Mouse (Mus musculus): ENCODE results near the gene Plek2.

The Plek2 gene

GRCm38 (mm10) chr12:78911707-78912417 is 5.1 kb upstream of the Plek2 start:
- peak; percentile 29 for DNase-seq (ENCODE audit: low read depth, low spot score)

GRCm38 (mm10) chr12:78910684-78911461 is 4.1 kb upstream of the Plek2 start:
- DNase-seq (ENCODE audit: low read depth, low spot score), result no peak

GRCm38 (mm10) chr12:78908081-78908605 is 1.4 kb upstream of the Plek2 start:
- DNase-seq (ENCODE audit: low read depth, low spot score), result no peak

GRCm38 (mm10) chr12:78904499-78904898 is 2.3 kb downstream of the Plek2 start:
- DNase-seq (ENCODE audit: low read depth, low spot score), result no peak

- no peak for DNase-seq (ENCODE audit: low read depth, low spot score)
These were observed 3.5 kb downstream of the Plek2 start for GRCm38 (mm10) chr12:78903313-78903712.

GRCm38 (mm10) chr12:78901467-78901866 is 5.3 kb downstream of the Plek2 start:
- no peak for DNase-seq (ENCODE audit: low read depth, low spot score)

- DNase-seq (ENCODE audit: low read depth, low spot score), result no peak
These were observed 8.9 kb downstream of the Plek2 start for GRCm38 (mm10) chr12:78897861-78898260.

GRCm38 (mm10) chr12:78891149-78891548 is 15.6 kb downstream of the Plek2 start:
- no peak for DNase-seq (ENCODE audit: low read depth, low spot score)

GRCm38 (mm10) chr12:78890062-78890461 is 16.7 kb downstream of the Plek2 start:
- no peak for DNase-seq (ENCODE audit: low read depth, low spot score)

- no peak for DNase-seq (ENCODE audit: low read depth, low spot score)
These were observed 32.2 kb downstream of the Plek2 start for GRCm38 (mm10) chr12:78874581-78874980.

GRCm38 (mm10) chr12:78868115-78868514 is 38.6 kb downstream of the Plek2 start:
- DNase-seq (ENCODE audit: low read depth, low spot score), result no peak

- DNase-seq (ENCODE audit: low read depth, low spot score), result no peak
These were observed 41.3 kb downstream of the Plek2 start for GRCm38 (mm10) chr12:78865434-78865833.

- DNase-seq (ENCODE audit: low read depth, low spot score), result no peak
These were observed 44.5 kb downstream of the Plek2 start for GRCm38 (mm10) chr12:78862254-78862730.

GRCm38 (mm10) chr12:78861496-78862253 is 45.1 kb downstream of the Plek2 start, which contains the start of the genes Atp6v1d and Eif2s1:
Atp6v1d (minus strand) TSS chr12:78861638.
Eif2s1 (plus strand) TSS chr12:78861819.
- DNase-seq (ENCODE audit: low read depth, low spot score), result peak; percentile 100

GRCm38 (mm10) chr12:78860921-78861495 is 45.8 kb downstream of the Plek2 start:
- DNase-seq (ENCODE audit: low read depth, low spot score), result peak; percentile 24

- no peak for DNase-seq (ENCODE audit: low read depth, low spot score)
These were observed 58.5 kb downstream of the Plek2 start for GRCm38 (mm10) chr12:78848246-78848645.

GRCm38 (mm10) chr12:78842429-78842828 is 64.3 kb downstream of the Plek2 start:
- DNase-seq (ENCODE audit: low read depth, low spot score), result no peak

- DNase-seq (ENCODE audit: low read depth, low spot score), result no peak
These were observed 66.9 kb downstream of the Plek2 start for GRCm38 (mm10) chr12:78839906-78840305.

Data from telencephalon, adult 2 months (tissue).